Mouse (Mus musculus) E14TG2a.4 (cell line): Measurements from ENCODE around the gene Ube2j2.

Source experiments
- CTCF ChIP-seq: conservative IDR thresholded peaks from 2 replicates; pipeline ENCODE4 v1.5.1; 2014; ENCODE audit warnings: low read length
- POU5F1 ChIP-seq: IDR thresholded peaks from 2 replicates; pipeline ENCODE4 v1.6.1; 2014; ENCODE audit warnings: low read length, borderline replicate concordance

GRCm38 (mm10) chr4:155970286-155970685 is 26.7 kb downstream of the Ube2j2 start:
- TF ChIP-seq CTCF = no peak
- TF ChIP-seq POU5F1 = no peak
